Mouse (Mus musculus): ENCODE data around the gene Gm11099.

Gene Gm11099

GRCm38 (mm10) chr2:58859134-58859533 lies at the start of gene Gm11099:
TSS of gene Gm11099 (plus strand) at chr2:58859434.
- DNase-seq: no peak

GRCm38 (mm10) chr2:58812941-58813340 lies 46.3 kb upstream of the Gm11099 start:
- no peak for DNase-seq

GRCm38 (mm10) chr2:58828910-58829600 lies 30.2 kb upstream of the Gm11099 start:
- no peak for DNase-seq

GRCm38 (mm10) chr2:58829981-58830742 lies 29.1 kb upstream of the Gm11099 start:
- DNase-seq: peak; percentile 17

- no peak for DNase-seq
These were observed 26.8 kb upstream of the Gm11099 start for GRCm38 (mm10) chr2:58832253-58832980.

- DNase-seq: no peak
These were observed 18.2 kb upstream of the Gm11099 start for GRCm38 (mm10) chr2:58841021-58841420.

GRCm38 (mm10) chr2:58842443-58842842 lies 16.8 kb upstream of the Gm11099 start:
- no peak for DNase-seq

- no peak for DNase-seq
These were observed 14.7 kb upstream of the Gm11099 start for GRCm38 (mm10) chr2:58844499-58844898.

- DNase-seq: no peak
These were observed 20.6 kb downstream of the Gm11099 start for GRCm38 (mm10) chr2:58879876-58880275.

GRCm38 (mm10) chr2:58905057-58905456 lies 45.8 kb downstream of the Gm11099 start:
- DNase-seq: no peak

- DNase-seq: no peak
These were observed 47.7 kb downstream of the Gm11099 start for GRCm38 (mm10) chr2:58906814-58907516.

GRCm38 (mm10) chr2:58912339-58912738 lies 53.1 kb downstream of the Gm11099 start:
- no peak for DNase-seq

- DNase-seq: no peak
These were observed 59.1 kb downstream of the Gm11099 start for GRCm38 (mm10) chr2:58918351-58918750.

- no peak for DNase-seq
These were observed 66.3 kb downstream of the Gm11099 start for GRCm38 (mm10) chr2:58925551-58925950.

GRCm38 (mm10) chr2:58941361-58941760 lies 82.1 kb downstream of the Gm11099 start:
- no peak for DNase-seq

GRCm38 (mm10) chr2:58948796-58949195 lies 89.6 kb downstream of the Gm11099 start:
- no peak for DNase-seq

- no peak for DNase-seq
These were observed 92.9 kb downstream of the Gm11099 start for GRCm38 (mm10) chr2:58952101-58952500.

- no peak for DNase-seq
These were observed 97.1 kb downstream of the Gm11099 start for GRCm38 (mm10) chr2:58956351-58956750.

GRCm38 (mm10) chr2:58956770-58957300 lies 97.6 kb downstream of the Gm11099 start:
- DNase-seq: no peak

Data from cerebellum, adult 9-11 months (tissue).